Mouse (Mus musculus) liver, adult 2 months (tissue): Measurements from ENCODE around the gene Slc5a10.

Experiments
- CTCF ChIP-seq: fragments of 200-500 bp; IDR thresholded peaks from 2 replicates; pipeline ENCODE4 v1.5.1; 2011; ENCODE audit warnings: low read depth, low read length, control low read depth
- POLR2A ChIP-seq: fragments of 200-500 bp; IDR thresholded peaks from 2 replicates; pipeline ENCODE4 v1.6.1; 2011; ENCODE audit warnings: low read length, control low read depth; ENCODE audit not compliant: insufficient read depth; ENCODE audit errors: extremely low read depth

DNA sequence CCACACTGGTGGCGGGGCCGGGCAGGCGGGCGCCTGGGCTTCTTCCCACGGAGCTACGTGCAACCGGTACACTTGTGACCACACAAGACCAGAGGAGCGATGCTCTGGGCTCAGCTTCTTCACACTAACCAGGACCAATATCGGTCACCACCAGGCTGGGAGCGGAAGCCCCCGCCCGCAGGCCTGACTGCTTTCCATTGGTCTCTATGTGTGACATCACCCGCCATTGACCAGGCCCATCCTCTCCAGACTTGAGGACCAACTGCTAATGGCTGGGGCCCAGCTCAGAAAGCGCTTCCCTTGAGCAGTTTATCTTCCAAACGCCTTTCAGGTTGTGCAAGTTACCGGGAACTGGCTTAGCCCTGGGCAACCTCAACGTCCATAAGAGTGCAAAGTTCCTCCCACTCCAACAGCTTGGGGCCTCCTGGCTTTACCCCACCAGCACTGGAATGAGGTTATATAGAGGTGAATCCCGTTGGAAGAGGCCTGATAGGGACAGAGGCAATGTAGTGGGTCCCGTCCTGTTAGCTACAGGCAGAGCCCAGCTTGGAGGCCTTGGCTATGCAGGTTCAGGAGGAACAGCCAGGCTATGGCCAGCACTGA lies 48.7 kb downstream of the Slc5a10 start:
- no peak for TF ChIP-seq POLR2A
- TF ChIP-seq CTCF = no peak
